Mouse (Mus musculus) small intestine, adult 2 months (tissue): Measurements from ENCODE around the gene Cenpt. TPM values are rescaled to one million over a fixed set of nuclear protein-coding genes. Genes with fewer than 3 reads are reported as not detected.

Experiments
- H3K27ac ChIP-seq: fragments of 200-500 bp; 2 replicates; pipeline ENCODE4 v1.5.1; 2012; ENCODE audit warnings: low read depth, low read length, control low read depth, inconsistent platforms; ENCODE audit not compliant: insufficient read depth
- H3K27me3 ChIP-seq: fragments of 200-500 bp; 2 replicates; pipeline ENCODE4 v1.6.1; 2012; ENCODE audit warnings: mild to moderate bottlenecking, moderate library complexity, low read length, inconsistent platforms; ENCODE audit not compliant: control insufficient read depth, insufficient read depth
- H3K36me3 ChIP-seq: fragments of 200-500 bp; 2 replicates; pipeline ENCODE4 v1.6.1; 2012; ENCODE audit warnings: mild to moderate bottlenecking, low read length, control low read depth, inconsistent platforms; ENCODE audit not compliant: control insufficient read depth, insufficient read depth
- H3K4me1 ChIP-seq: fragments of 200-500 bp; 2 replicates; pipeline ENCODE4 v1.6.1; 2012; ENCODE audit warnings: low read length, inconsistent platforms, mixed read lengths; ENCODE audit not compliant: control insufficient read depth, insufficient read depth, insufficient read length
- H3K4me3 ChIP-seq: fragments of 200-500 bp; 2 replicates; pipeline ENCODE4 v1.5.1; 2012; ENCODE audit warnings: low read depth, mild to moderate bottlenecking, control low read depth, inconsistent platforms, low read length, moderate library complexity
- CTCF ChIP-seq: fragments of 200-500 bp; IDR thresholded peaks from 2 replicates; pipeline ENCODE4 v1.5.1; 2012; ENCODE audit warnings: low read depth, mild to moderate bottlenecking, control low read depth, inconsistent platforms, low read length, moderate library complexity, mixed read lengths; ENCODE audit not compliant: insufficient replicate concordance, insufficient read length; ENCODE audit errors: extremely low read depth
- POLR2A ChIP-seq: fragments of 200-500 bp; IDR thresholded peaks from 2 replicates; pipeline ENCODE4 v1.6.1; 2012; ENCODE audit warnings: low read depth, mild to moderate bottlenecking, control low read depth, inconsistent platforms, low read length, moderate library complexity
- WGBS: fragments of 180-500 bp; shearing (Covaris S2); methylation state at CpG from one replicate; pipeline ENCODE4 v1.1.7; 2018; 5-methylcytosine and 5-hydroxymethylcytosine counted together
- polyA plus RNA-seq: library from polyadenylated mRNA; depleted of rRNA; stranded (reverse); fragments of >200 nt; gene quantifications from 2 replicates; pipeline ENCODE4 v1.2.3, GENCODE M21; 2012

Cenpt gene
- polyA plus RNA-seq, 1 experiment, result 9.7 TPM

- WGBS, result 29% methylated on average over 3 of the region's 3 CpGs
- no peaks in the 10 kb centered on the region for H3K27me3 ChIP-seq
- no peak overlapping the region for H3K4me3 ChIP-seq
- peaks cover 18% of the 10 kb centered on the region for H3K4me1 ChIP-seq
- H3K36me3 ChIP-seq, result peaks cover 2% of the 10 kb centered on the region; the same call in 1 of the 2 replicates
- no peak for TF ChIP-seq CTCF
- no peak for TF ChIP-seq POLR2A
- peak overlapping the region; percentile 58 for H3K27ac ChIP-seq
These were observed 41.5 kb downstream of the Cenpt start for GRCm38 (mm10) chr8:105811543-105811942.

GRCm38 (mm10) chr8:105811061-105811460 lies 42.0 kb downstream of the Cenpt start:
- Histone ChIP-seq H3K27me3 (no peaks in the 10 kb centered on the region), H3K4me3 (no peak overlapping the region), H3K27ac (peak overlapping the region; percentile 58; the same call in 1 of the 2 replicates), H3K4me1 (peaks cover 18% of the 10 kb centered on the region), H3K36me3 (peaks cover 2% of the 10 kb centered on the region; the same call in 1 of the 2 replicates)
- TF ChIP-seq POLR2A (no peak), CTCF (no peak)
- 41% methylated on average over 10 of the region's 10 CpGs for WGBS

GRCm38 (mm10) chr8:105810245-105810786 lies 42.8 kb downstream of the Cenpt start:
- Histone ChIP-seq H3K36me3 (peaks cover 2% of the 10 kb centered on the region), H3K4me3 (no peak overlapping the region), H3K27me3 (no peaks in the 10 kb centered on the region), H3K4me1 (peaks cover 18% of the 10 kb centered on the region), H3K27ac (no peak overlapping the region; the same call in 1 of the 2 replicates)
- WGBS, result 86% methylated on average over 6 of the region's 6 CpGs
- TF ChIP-seq POLR2A, result no peak
- TF ChIP-seq CTCF, result no peak

GRCm38 (mm10) chr8:105808480-105808879 lies 44.6 kb downstream of the Cenpt start:
- Histone ChIP-seq H3K36me3 (peaks cover 8% of the 10 kb centered on the region), H3K4me1 (peaks cover 18% of the 10 kb centered on the region), H3K27me3 (no peaks in the 10 kb centered on the region), H3K4me3 (no peak overlapping the region), H3K27ac (no peak overlapping the region)
- no peak for TF ChIP-seq CTCF
- TF ChIP-seq POLR2A, result no peak
- WGBS, result 73% methylated on average over 2 of the region's 2 CpGs

- H3K27me3 ChIP-seq, result no peaks in the 10 kb centered on the region
- 80% methylated on average over 5 of the region's 5 CpGs for WGBS
- TF ChIP-seq CTCF, result no peak
- TF ChIP-seq POLR2A, result no peak
- peaks cover 8% of the 10 kb centered on the region for H3K36me3 ChIP-seq
- H3K4me1 ChIP-seq, result peaks cover 18% of the 10 kb centered on the region
- H3K4me3 ChIP-seq, result no peak overlapping the region
- no peak overlapping the region for H3K27ac ChIP-seq
These were observed 45.3 kb downstream of the Cenpt start for GRCm38 (mm10) chr8:105807766-105808165.

- TF ChIP-seq CTCF (no peak), POLR2A (no peak)
- 53% methylated on average over 1 of the region's 1 CpGs for WGBS
- peaks cover 8% of the 10 kb centered on the region for H3K36me3 ChIP-seq
- no peak overlapping the region for H3K4me3 ChIP-seq
- H3K27ac ChIP-seq, result no peak overlapping the region
- H3K4me1 ChIP-seq, result peaks cover under 1% of the 10 kb centered on the region
- no peaks in the 10 kb centered on the region for H3K27me3 ChIP-seq
These were observed 47.1 kb downstream of the Cenpt start for GRCm38 (mm10) chr8:105805964-105806363.

GRCm38 (mm10) chr8:105805346-105805745 lies 47.7 kb downstream of the Cenpt start:
- no peak overlapping the region for H3K27ac ChIP-seq
- WGBS, result 61% methylated on average over 3 of the region's 3 CpGs

More at GRCm38 (mm10) chr8:105805346-105805745, 47.7 kb downstream of the Cenpt start:
- Histone ChIP-seq H3K27me3 (no peaks in the 10 kb centered on the region), H3K4me1 (no peaks in the 10 kb centered on the region; the same call in 1 of the 2 replicates), H3K4me3 (no peak overlapping the region), H3K36me3 (peaks cover 8% of the 10 kb centered on the region)
- TF ChIP-seq POLR2A (no peak), CTCF (no peak)
